Mouse (Mus musculus) limb, embryonic 10.5 days (tissue): ENCODE measurements at regions not wholly inside any gene's neighbourhood (a gene's known extent, or its start where the extent isn't known, plus 50 kb on each side); places are given as distances from the start of the nearest gene placed in this dataset.

Experiments used
- DNase-seq: peaks from one replicate; pipeline ENCODE4 v3.0.0-alpha.2; 2017; ENCODE audit warnings: low spot score
- H3K27ac ChIP-seq: fragments of 300-500 bp; sonication (generic); 2 replicates; pipeline ENCODE4 v1.5.1; 2016; ENCODE audit warnings: mild to moderate bottlenecking
- H3K27me3 ChIP-seq: fragments of 300-500 bp; sonication (generic); 2 replicates; pipeline ENCODE4 v1.6.1; 2016; ENCODE audit warnings: low read depth, mild to moderate bottlenecking; ENCODE audit not compliant: poor library complexity, severe bottlenecking
- H3K36me3 ChIP-seq: fragments of 300-500 bp; sonication (generic); 2 replicates; pipeline ENCODE4 v1.6.1; 2016; ENCODE audit warnings: mild to moderate bottlenecking, moderate library complexity
- H3K4me1 ChIP-seq: fragments of 300-500 bp; sonication (generic); 2 replicates; pipeline ENCODE4 v1.6.1; 2016
- H3K4me3 ChIP-seq: fragments of 300-500 bp; sonication (generic); 2 replicates; pipeline ENCODE4 v1.5.1; 2016; ENCODE audit warnings: mild to moderate bottlenecking, moderate library complexity
- H3K9me3 ChIP-seq: fragments of 300-500 bp; sonication (generic); replicated peaks from 2 replicates; pipeline ENCODE4 v1.6.1; 2016; ENCODE audit warnings: mild to moderate bottlenecking
- WGBS: fragments of 180-500 bp; shearing (Covaris S2); methylation state at CpG from one replicate; pipeline ENCODE4 v1.1.7; 2016; 5-methylcytosine and 5-hydroxymethylcytosine counted together

GRCm38 (mm10) chr7:73138269-73138668 lies 237.0 kb upstream of the Rgma start:
- H3K27ac ChIP-seq = no peak overlapping the region
- WGBS = 15% methylated on average over 5 of the region's 5 CpGs
- H3K4me3 ChIP-seq = no peak overlapping the region
- no peaks in the 10 kb centered on the region for H3K9me3 ChIP-seq
- peaks cover 53% of the 10 kb centered on the region for H3K4me1 ChIP-seq
- no peaks in the 10 kb centered on the region for H3K36me3 ChIP-seq
- H3K27me3 ChIP-seq = peaks cover 18% of the 10 kb centered on the region; the same call in 1 of the 2 replicates
- no peak for DNase-seq

GRCm38 (mm10) chr7:73138861-73139493 lies 236.3 kb upstream of the Rgma start:
- H3K9me3 ChIP-seq = no peaks in the 10 kb centered on the region
- H3K27me3 ChIP-seq = peaks cover 18% of the 10 kb centered on the region; the same call in 1 of the 2 replicates
- peaks cover 59% of the 10 kb centered on the region for H3K4me1 ChIP-seq
- H3K27ac ChIP-seq = peak overlapping the region; percentile 61; the same call in 1 of the 2 replicates
- no peak overlapping the region for H3K4me3 ChIP-seq
- DNase-seq = no peak
- WGBS = 10% methylated on average over 8 of the region's 8 CpGs
- no peaks in the 10 kb centered on the region for H3K36me3 ChIP-seq

- Histone ChIP-seq H3K27ac (peak overlapping the region; percentile 61; the same call in 1 of the 2 replicates), H3K36me3 (no peaks in the 10 kb centered on the region), H3K4me1 (peaks cover 68% of the 10 kb centered on the region), H3K9me3 (no peaks in the 10 kb centered on the region), H3K4me3 (peak overlapping the region; percentile 8; the same call in 1 of the 2 replicates), H3K27me3 (peaks cover 18% of the 10 kb centered on the region; the same call in 1 of the 2 replicates)
- 38% methylated on average over 6 of the region's 6 CpGs for WGBS
- DNase-seq = no peak
These were observed 235.4 kb upstream of the Rgma start for GRCm38 (mm10) chr7:73139901-73140300.

- peaks cover 18% of the 10 kb centered on the region; the same call in 1 of the 2 replicates for H3K27me3 ChIP-seq
- H3K4me3 ChIP-seq = no peak overlapping the region
- H3K9me3 ChIP-seq = no peaks in the 10 kb centered on the region
- no peaks in the 10 kb centered on the region for H3K36me3 ChIP-seq
- H3K27ac ChIP-seq = peak overlapping the region; percentile 66
- WGBS = 0% methylated on average over 5 of the region's 5 CpGs
- DNase-seq = peak; percentile 82
- H3K4me1 ChIP-seq = peaks cover 80% of the 10 kb centered on the region
These were observed 234.1 kb upstream of the Rgma start for GRCm38 (mm10) chr7:73141167-73141566.

GRCm38 (mm10) chr7:73143902-73144301 lies 231.4 kb upstream of the Rgma start:
- Histone ChIP-seq H3K36me3 (no peaks in the 10 kb centered on the region), H3K4me3 (no peak overlapping the region), H3K27me3 (0 out of 2 replicates have a peak, but pooled peaks cover 10% of the 10 kb centered on the region), H3K4me1 (peaks cover 73% of the 10 kb centered on the region), H3K9me3 (no peaks in the 10 kb centered on the region), H3K27ac (peak overlapping the region; percentile 53; the same call in 1 of the 2 replicates)
- DNase-seq = no peak
- WGBS = 87% methylated on average over 11 of the region's 11 CpGs

GRCm38 (mm10) chr7:73144846-73145245 lies 230.5 kb upstream of the Rgma start:
- H3K9me3 ChIP-seq = no peaks in the 10 kb centered on the region
- H3K36me3 ChIP-seq = no peaks in the 10 kb centered on the region
- peaks cover 64% of the 10 kb centered on the region for H3K4me1 ChIP-seq
- no peak overlapping the region for H3K4me3 ChIP-seq
- peak overlapping the region; percentile 64; the same call in 1 of the 2 replicates for H3K27ac ChIP-seq
- 29% methylated on average over 4 of the region's 4 CpGs for WGBS
- DNase-seq = no peak
- H3K27me3 ChIP-seq = 0 out of 2 replicates have a peak, but pooled peaks cover 3% of the 10 kb centered on the region

- H3K27me3 ChIP-seq = no peaks in the 10 kb centered on the region
- no peaks in the 10 kb centered on the region for H3K36me3 ChIP-seq
- no peak for DNase-seq
- no peaks in the 10 kb centered on the region for H3K9me3 ChIP-seq
- H3K27ac ChIP-seq = no peak overlapping the region
- peaks cover 63% of the 10 kb centered on the region for H3K4me1 ChIP-seq
- no peak overlapping the region for H3K4me3 ChIP-seq
These were observed 228.1 kb upstream of the Rgma start for GRCm38 (mm10) chr7:73147251-73147650.

- 69% methylated on average over 7 of the region's 7 CpGs for WGBS
- no peaks in the 10 kb centered on the region for H3K27me3 ChIP-seq
- no peaks in the 10 kb centered on the region for H3K9me3 ChIP-seq
- DNase-seq = no peak
- H3K4me1 ChIP-seq = peaks cover 50% of the 10 kb centered on the region
- no peaks in the 10 kb centered on the region for H3K36me3 ChIP-seq
- no peak overlapping the region for H3K4me3 ChIP-seq
- peak overlapping the region; percentile 19 for H3K27ac ChIP-seq
These were observed 224.9 kb upstream of the Rgma start for GRCm38 (mm10) chr7:73150436-73150835.

GRCm38 (mm10) chr7:73151586-73152467 lies 223.5 kb upstream of the Rgma start:
- Histone ChIP-seq H3K4me1 (peaks cover 48% of the 10 kb centered on the region), H3K36me3 (no peaks in the 10 kb centered on the region), H3K4me3 (no peak overlapping the region), H3K27me3 (no peaks in the 10 kb centered on the region), H3K27ac (peak overlapping the region; percentile 66), H3K9me3 (no peaks in the 10 kb centered on the region)
- no peak for DNase-seq
- WGBS = 52% methylated on average over 13 of the region's 15 CpGs

GRCm38 (mm10) chr7:73153668-73154067 lies 221.6 kb upstream of the Rgma start:
- Histone ChIP-seq H3K27ac (peak overlapping the region; percentile 72; the same call in 1 of the 2 replicates), H3K4me3 (no peak overlapping the region), H3K36me3 (no peaks in the 10 kb centered on the region), H3K4me1 (peaks cover 48% of the 10 kb centered on the region), H3K27me3 (no peaks in the 10 kb centered on the region), H3K9me3 (no peaks in the 10 kb centered on the region)
- no peak for DNase-seq
- 94% methylated on average over 1 of the region's 1 CpGs for WGBS

GRCm38 (mm10) chr7:73158833-73159232 lies 216.5 kb upstream of the Rgma start:
- no peaks in the 10 kb centered on the region for H3K9me3 ChIP-seq
- no peaks in the 10 kb centered on the region for H3K27me3 ChIP-seq
- peaks cover 47% of the 10 kb centered on the region for H3K4me1 ChIP-seq
- H3K4me3 ChIP-seq = no peak overlapping the region
- H3K36me3 ChIP-seq = no peaks in the 10 kb centered on the region
- H3K27ac ChIP-seq = no peak overlapping the region
- DNase-seq = no peak
- 92% methylated on average over 5 of the region's 5 CpGs for WGBS

- no peaks in the 10 kb centered on the region for H3K9me3 ChIP-seq
- no peak for DNase-seq
- WGBS = 82% methylated on average over 8 of the region's 8 CpGs
These were observed 214.3 kb upstream of the Rgma start for GRCm38 (mm10) chr7:73160968-73161367.

GRCm38 (mm10) chr7:73163687-73164086 lies 211.6 kb upstream of the Rgma start:
- Histone ChIP-seq H3K36me3 (no peaks in the 10 kb centered on the region), H3K27ac (peak overlapping the region; percentile 61), H3K4me1 (peaks cover 49% of the 10 kb centered on the region), H3K27me3 (no peaks in the 10 kb centered on the region), H3K4me3 (no peak overlapping the region), H3K9me3 (no peaks in the 10 kb centered on the region)
- 22% methylated on average over 5 of the region's 5 CpGs for WGBS
- DNase-seq = peak; percentile 73

More at GRCm38 (mm10) chr7:73160968-73161367, 214.3 kb upstream of the Rgma start:
- H3K27ac ChIP-seq = no peak overlapping the region
- no peaks in the 10 kb centered on the region for H3K36me3 ChIP-seq
- H3K27me3 ChIP-seq = no peaks in the 10 kb centered on the region
- no peak overlapping the region for H3K4me3 ChIP-seq
- peaks cover 51% of the 10 kb centered on the region for H3K4me1 ChIP-seq
